Mouse (Mus musculus): ENCODE measurements around the gene Paox. TPM values are rescaled to one million over a fixed set of nuclear protein-coding genes. Genes with fewer than 3 reads are reported as not detected.
A peak's percentile ranks its signal among the peaks of the same experiment; 100 is the strongest.
"Not testable (repeated sequence)": the region's sequence is repeated elsewhere in the genome, so short reads cannot be mapped to it uniquely, and the experiment has no call there.

The Paox gene
- polyA plus RNA-seq, 1 experiment from 2014 or later: 30.6 TPM

DNA sequence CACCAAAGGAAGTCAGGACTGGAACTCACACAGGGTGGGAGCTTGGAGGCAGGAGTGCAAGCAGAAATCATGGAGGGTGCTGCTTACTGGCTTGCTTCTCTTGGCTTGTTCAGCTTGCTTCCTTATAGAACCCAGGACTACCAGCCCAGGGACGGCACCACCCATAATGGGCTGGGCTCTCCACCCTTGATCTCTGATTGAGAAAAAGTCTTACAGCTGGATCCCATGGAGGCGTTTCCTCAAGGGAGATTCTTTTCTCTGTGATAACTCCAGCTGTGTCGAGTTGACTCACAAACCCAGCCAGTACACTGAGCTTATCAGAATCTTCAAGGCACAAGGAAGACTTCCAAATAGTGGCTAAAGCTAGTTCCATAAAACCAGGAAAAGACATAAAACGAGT, 7.2 kb downstream of the Paox start:
- H3K9me3 ChIP-seq: no peaks in the 10 kb centered on the region
- H3K27me3 ChIP-seq (replicated peaks): no peaks in the 10 kb centered on the region
- WGBS: 35% methylated on average over 4 of the region's 4 CpGs
- H3K36me3 ChIP-seq: no peaks in the 10 kb centered on the region
- no peak for ATAC-seq (ENCODE audit: insufficient read depth, low FRiP score, low read depth)
- no peak overlapping the region for H3K9ac ChIP-seq
- peak overlapping the region; percentile 44; the same call in 1 of the 2 replicates for H3K27ac ChIP-seq
- peaks cover 13% of the 10 kb centered on the region for H3K4me1 ChIP-seq
- H3K4me2 ChIP-seq: no peak overlapping the region
- H3K4me3 ChIP-seq (replicated peaks): no peak overlapping the region

DNA sequence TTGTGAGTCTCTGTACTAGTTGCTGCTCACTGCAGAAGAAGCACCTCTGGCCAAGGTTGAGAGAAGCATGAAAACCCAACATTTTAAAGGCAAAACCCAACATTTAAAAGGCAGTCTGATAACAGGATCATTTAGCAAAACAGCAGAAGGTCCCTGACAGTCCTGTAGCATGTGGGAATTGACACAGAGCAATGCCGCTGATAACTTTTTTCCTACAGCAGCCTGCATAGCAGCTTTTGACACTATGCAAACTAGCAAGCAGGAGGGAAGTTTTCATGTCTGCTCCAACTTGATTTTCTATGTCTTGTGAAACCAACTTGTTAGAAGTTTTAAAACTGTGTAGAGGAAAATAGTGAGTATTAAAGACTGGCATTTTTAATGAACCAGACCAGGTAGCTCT, 8.8 kb downstream of the Paox start:
- ATAC-seq (ENCODE audit: insufficient read depth, low FRiP score, low read depth): no peak
- H3K4me3 ChIP-seq (replicated peaks): no peak overlapping the region
- no peaks in the 10 kb centered on the region for H3K9me3 ChIP-seq
- no peak overlapping the region for H3K9ac ChIP-seq
- no peak overlapping the region for H3K4me2 ChIP-seq
- H3K4me1 ChIP-seq: peaks cover 13% of the 10 kb centered on the region
- no peaks in the 10 kb centered on the region for H3K27me3 ChIP-seq (replicated peaks)
- H3K36me3 ChIP-seq: peaks cover 3% of the 10 kb centered on the region; the same call in 1 of the 2 replicates
- WGBS: 88% methylated on average over 1 of the region's 1 CpGs
- H3K27ac ChIP-seq: no peak overlapping the region

DNA sequence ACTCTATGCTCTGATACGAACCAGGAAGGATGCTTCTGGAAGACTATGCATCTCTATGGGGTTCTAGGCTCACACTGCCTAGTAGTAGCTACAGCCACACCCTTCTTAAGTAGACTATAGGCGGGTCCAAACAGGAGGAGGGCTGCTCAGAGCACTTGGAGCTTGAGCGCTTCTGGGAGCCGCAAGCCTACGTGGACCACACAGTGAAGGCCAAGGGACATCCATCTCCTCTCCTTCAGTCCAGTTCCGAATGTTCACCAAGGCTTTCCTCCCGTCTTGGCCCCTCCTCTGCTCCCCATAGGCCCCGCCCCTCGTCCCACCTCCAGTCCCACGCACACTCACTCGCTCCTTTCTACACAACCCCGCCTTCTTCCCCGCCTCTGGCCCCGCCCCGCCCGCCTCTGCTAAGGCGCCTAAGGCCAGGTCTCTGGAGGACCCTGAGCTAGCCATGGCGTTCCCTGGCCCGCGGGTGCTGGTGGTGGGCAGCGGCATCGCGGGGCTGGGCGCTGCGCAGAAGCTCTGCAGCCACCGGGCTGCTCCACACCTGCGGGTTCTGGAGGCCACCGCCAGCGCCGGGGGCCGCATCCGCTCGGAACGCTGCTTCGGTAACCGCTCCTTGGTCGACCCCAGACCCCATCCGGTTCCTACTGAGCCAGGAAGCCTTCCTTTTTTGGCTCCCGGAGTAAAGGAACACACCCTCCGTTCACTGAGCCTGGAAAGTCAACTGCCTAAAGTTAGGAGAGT, 9.9 kb downstream of the Paox start:
- Histone ChIP-seq H3K4me3 (replicated peaks) (peak overlapping the region; percentile 73), H3K27me3 (replicated peaks) (no peaks in the 10 kb centered on the region), H3K9ac (peak overlapping the region; percentile 90), H3K9me3 (no peaks in the 10 kb centered on the region), H3K27ac (peak overlapping the region; percentile 72), H3K36me3 (peaks cover 8% of the 10 kb centered on the region; the same call in 1 of the 2 replicates), H3K4me1 (peaks cover 13% of the 10 kb centered on the region), H3K4me2 (peak overlapping the region; percentile 67)
- ATAC-seq (ENCODE audit: insufficient read depth, low FRiP score, low read depth): peak; percentile 97
- WGBS: under 1% methylated on average over 40 of the region's 40 CpGs

DNA sequence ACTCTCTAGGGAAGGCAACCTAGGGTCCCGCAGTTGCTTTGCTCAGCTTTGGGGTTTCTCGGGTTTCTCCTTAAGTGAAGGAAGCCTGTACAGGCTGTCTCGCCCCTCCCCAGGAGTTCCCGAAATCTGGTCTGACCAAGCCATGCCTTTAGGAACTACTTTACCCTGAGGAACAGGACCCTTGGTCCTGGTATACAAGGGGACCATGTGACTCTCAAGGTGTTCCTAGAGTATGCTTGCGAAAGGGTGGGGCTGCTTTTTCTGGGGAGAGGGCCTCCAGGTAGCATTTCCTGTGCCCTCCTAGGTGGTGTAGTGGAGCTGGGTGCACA, 10.4 kb downstream of the Paox start:
- H3K9ac ChIP-seq: peak overlapping the region; percentile 90
- ATAC-seq (ENCODE audit: insufficient read depth, low FRiP score, low read depth): no peak
- peaks cover 13% of the 10 kb centered on the region for H3K4me1 ChIP-seq
- 4% methylated on average over 5 of the region's 5 CpGs for WGBS
- peaks cover 8% of the 10 kb centered on the region; the same call in 1 of the 2 replicates for H3K36me3 ChIP-seq
- peak overlapping the region; percentile 73 for H3K4me3 ChIP-seq (replicated peaks)
- H3K9me3 ChIP-seq: no peaks in the 10 kb centered on the region
- peak overlapping the region; percentile 72; the same call in 1 of the 2 replicates for H3K27ac ChIP-seq
- H3K27me3 ChIP-seq (replicated peaks): no peaks in the 10 kb centered on the region
- peak overlapping the region; percentile 67 for H3K4me2 ChIP-seq

DNA sequence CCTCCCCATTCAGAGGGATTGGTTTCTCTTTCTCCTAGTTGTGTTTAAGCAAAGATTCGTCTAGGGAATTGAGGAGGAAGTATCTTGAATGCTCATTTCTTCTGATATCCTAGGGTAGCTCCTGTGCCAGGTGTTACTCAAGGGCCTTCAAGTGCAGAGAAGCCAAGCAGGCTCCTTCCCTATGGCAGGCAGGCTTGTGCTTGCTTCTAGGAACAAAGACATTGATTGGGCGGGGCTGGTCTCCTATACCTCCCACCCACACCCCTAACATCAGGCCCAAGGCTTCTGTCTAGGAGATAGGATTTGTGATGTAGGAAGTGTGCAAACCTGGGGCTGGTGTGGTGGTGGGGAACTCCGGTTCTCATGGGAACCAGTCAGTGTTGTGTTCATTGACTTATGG, 11.3 kb downstream of the Paox start:
- Histone ChIP-seq H3K27ac (peak overlapping the region; percentile 48; the same call in 1 of the 2 replicates), H3K36me3 (peaks cover 8% of the 10 kb centered on the region; the same call in 1 of the 2 replicates), H3K9me3 (no peaks in the 10 kb centered on the region), H3K27me3 (replicated peaks) (no peaks in the 10 kb centered on the region), H3K9ac (no peak overlapping the region), H3K4me3 (replicated peaks) (peak overlapping the region; percentile 14; the same call in 1 of the 2 replicates), H3K4me1 (peaks cover 13% of the 10 kb centered on the region), H3K4me2 (peak overlapping the region; percentile 42)
- 72% methylated on average over 3 of the region's 3 CpGs for WGBS
- no peak for ATAC-seq (ENCODE audit: insufficient read depth, low FRiP score, low read depth)

DNA sequence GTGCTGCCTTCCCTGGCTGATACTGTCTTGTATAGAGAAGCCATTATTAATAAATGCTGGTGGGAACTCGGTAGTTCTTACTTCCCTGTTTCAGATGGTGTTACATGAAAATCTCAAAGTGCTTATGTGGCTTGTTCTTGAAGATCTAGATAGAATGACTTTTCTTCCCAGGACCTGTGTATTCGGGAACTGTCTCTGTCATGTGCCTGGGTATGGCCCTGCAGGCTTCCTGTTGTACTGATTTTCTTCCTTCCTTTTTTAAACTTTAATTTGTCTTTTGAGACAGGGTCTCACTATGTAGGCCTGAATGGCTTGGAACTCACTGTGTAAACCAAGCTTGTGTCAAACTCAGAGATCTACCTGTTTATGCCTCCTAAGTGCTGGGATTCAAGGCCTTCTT, 12.3 kb downstream of the Paox start:
- Histone ChIP-seq H3K27me3 (replicated peaks) (no peaks in the 10 kb centered on the region), H3K9me3 (no peaks in the 10 kb centered on the region), H3K9ac (no peak overlapping the region), H3K36me3 (peaks cover 8% of the 10 kb centered on the region; the same call in 1 of the 2 replicates), H3K27ac (no peak overlapping the region), H3K4me1 (peaks cover 13% of the 10 kb centered on the region), H3K4me3 (replicated peaks) (no peak overlapping the region), H3K4me2 (no peak overlapping the region)
- ATAC-seq (ENCODE audit: insufficient read depth, low FRiP score, low read depth): no peak
- whole genome bisulfite sequencing: 70% methylated on average over 2 of the region's 2 CpGs

DNA sequence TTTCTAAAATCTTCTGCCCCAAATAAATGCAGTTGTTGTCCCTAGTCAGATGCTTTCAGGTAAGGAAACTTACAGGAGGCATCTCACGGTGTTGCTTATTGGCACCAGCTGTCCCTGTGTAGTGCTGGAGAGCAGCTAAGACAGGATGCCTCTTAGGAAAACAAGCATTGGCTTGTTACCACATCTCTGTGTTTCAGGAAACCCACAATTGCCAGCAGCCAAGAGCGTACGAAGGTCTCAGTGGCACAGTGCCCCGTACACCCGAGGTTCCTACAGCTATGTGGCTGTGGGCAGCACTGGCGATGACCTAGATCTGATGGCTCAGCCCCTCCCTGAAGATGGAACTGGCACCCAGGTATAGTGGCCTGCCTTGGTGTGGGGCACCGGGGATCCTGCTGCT, 16.6 kb downstream of the Paox start:
- not testable (repeated sequence) for H3K27me3 ChIP-seq (replicated peaks); H3K9ac ChIP-seq; H3K9me3 ChIP-seq

DNA sequence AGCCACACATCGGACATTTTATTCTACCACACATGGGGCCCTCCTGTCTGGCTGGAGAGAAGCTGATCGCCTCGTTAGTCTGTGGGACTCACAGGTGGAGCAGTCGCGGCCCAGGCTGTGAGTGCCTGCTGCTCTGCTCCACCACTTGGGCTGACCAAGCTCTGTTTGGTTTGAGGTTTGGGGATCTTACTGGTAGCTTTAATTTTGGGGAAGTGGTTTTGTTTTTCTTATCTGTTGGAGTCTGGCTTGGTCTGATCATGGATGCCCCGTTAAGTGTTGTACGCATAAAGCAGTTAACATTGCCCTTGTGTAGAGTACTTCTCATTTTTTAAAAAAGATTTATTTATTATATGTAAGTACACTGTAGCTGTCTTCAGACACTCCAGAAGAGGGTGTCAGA, 18.4 kb downstream of the Paox start:
- not testable (repeated sequence) for H3K4me1 ChIP-seq; H3K4me3 ChIP-seq (replicated peaks); ATAC-seq (ENCODE audit: insufficient read depth, low FRiP score, low read depth); H3K9me3 ChIP-seq; H3K27ac ChIP-seq; H3K27me3 ChIP-seq (replicated peaks); H3K9ac ChIP-seq; H3K4me2 ChIP-seq; H3K36me3 ChIP-seq
- 91% methylated on average over 7 of the region's 7 CpGs for WGBS

More for the DNA sequence above, 16.6 kb downstream of the Paox start:
- not testable (repeated sequence) for H3K4me2 ChIP-seq; ATAC-seq (ENCODE audit: insufficient read depth, low FRiP score, low read depth); H3K4me1 ChIP-seq; H3K27ac ChIP-seq; H3K36me3 ChIP-seq; H3K4me3 ChIP-seq (replicated peaks)
- WGBS: 87% methylated on average over 7 of the region's 7 CpGs

DNA sequence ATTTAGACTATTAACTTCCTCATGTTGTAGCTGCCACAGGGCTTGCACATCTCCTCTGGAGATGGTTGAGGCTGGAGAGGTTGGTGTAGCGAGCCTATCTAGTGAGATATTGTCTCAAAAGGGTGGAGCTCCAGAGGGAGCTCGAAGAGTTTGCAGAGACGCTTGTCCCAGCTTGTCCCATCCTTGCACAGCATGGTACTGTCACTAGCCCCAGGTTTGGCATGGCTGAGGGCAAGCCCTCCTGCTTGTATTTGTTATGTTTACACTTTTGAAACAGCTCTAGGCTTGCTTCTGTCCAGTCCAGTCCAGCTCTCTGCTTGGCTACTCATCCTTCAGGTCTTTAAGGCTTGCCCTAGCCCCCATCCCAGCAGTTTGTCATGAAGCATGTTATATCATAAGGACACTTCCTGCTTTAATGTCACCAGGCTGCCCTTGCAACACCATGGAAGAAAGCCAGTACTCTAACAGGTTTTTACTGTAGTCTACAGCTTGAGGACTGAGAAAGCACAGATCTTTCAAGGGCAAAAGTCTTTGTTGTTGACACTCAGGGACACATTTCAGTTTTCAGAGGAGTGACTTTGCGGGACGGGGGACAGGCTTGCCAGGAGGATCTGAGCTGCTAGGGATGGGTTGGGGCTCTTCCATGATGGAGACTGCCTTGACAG, 19.6 kb downstream of the Paox start:
- 85% methylated on average over 5 of the region's 5 CpGs for WGBS
- no peaks in the 10 kb centered on the region for H3K9me3 ChIP-seq
- no peaks in the 10 kb centered on the region for H3K27me3 ChIP-seq (replicated peaks)
- H3K9ac ChIP-seq: no peak overlapping the region
- H3K4me1 ChIP-seq: peaks cover 4% of the 10 kb centered on the region; the same call in 1 of the 2 replicates
- H3K4me3 ChIP-seq (replicated peaks): no peak overlapping the region
- H3K27ac ChIP-seq: no peak overlapping the region
- ATAC-seq (ENCODE audit: insufficient read depth, low FRiP score, low read depth): no peak
- H3K4me2 ChIP-seq: no peak overlapping the region
- H3K36me3 ChIP-seq: no peaks in the 10 kb centered on the region

DNA sequence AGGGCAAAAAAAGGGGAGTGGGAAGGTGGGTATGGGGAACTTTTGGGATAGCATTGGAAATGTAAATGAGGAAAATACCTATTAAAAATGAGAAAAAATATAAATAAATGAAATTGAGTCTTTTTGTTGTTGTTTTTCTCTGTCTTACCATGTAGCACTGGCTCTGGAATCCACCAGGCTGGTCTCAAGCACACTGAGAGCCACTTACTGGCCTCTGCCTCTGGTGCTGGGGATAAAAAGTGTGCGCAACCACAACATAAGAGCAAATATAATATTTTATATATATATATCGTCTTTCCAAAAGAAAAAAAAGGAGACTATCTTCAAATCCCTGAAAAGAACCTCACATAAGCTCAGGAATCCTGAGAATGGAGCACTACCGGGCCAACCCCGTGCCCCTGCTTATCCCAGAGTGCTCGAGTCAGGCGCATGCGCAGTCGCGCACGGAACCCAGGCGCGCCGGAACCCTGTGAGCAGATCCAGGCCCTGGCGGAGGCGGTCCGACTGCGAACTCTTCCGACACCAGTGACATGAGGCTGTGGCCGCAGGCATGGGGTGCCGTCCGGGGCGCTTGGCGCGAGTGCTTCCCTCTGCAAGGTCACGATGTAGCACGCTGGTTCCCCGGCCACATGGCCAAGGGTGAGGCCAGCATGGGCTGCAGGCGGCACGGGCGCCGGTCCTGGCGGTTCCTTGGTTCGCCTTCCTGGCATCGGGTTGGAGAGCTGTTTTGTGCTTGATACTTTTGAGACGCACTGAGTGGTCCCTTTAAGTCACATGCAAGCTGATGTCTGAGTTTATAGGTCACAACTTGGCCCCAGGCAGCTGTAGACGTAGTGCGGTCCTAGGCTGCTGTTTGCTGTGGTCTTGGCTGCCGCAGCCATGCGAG, 21.8 kb downstream of the Paox start, which contains the start of gene Mtg1:
Gene Mtg1 (plus strand): TSS at position 430 of the 886 bp plus-strand sequence.
- ATAC-seq (ENCODE audit: insufficient read depth, low FRiP score, low read depth): peak; percentile 98
- 1% methylated on average over 39 of the region's 39 CpGs for WGBS
- Histone ChIP-seq H3K36me3 (no peaks in the 10 kb centered on the region), H3K9ac (peak within 1 kb of the TSS; percentile 78), H3K9me3 (no peaks in the 10 kb centered on the region), H3K27me3 (replicated peaks) (no peaks in the 10 kb centered on the region), H3K4me1 (peaks cover 4% of the 10 kb centered on the region; the same call in 1 of the 2 replicates), H3K27ac (peak within 1 kb of the TSS; percentile 80), H3K4me3 (replicated peaks) (peak within 1 kb of the TSS; percentile 62), H3K4me2 (peak within 1 kb of the TSS; percentile 92)

DNA sequence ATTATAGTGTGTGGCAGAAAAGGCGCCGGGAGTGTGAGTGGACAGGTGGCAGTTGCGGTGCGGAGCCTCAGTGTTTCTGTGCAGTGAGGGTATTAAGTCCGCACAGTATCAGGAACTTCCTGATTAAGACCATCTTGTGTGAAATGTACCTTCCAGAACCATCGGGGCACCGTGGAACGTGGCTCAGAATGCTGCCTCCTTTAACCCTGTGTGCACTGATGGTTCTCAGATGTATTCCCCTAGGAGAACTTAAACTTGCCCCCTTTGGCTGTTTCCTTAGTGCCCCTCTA, 22.4 kb downstream of the Paox start:
- Histone ChIP-seq H3K27ac (peak overlapping the region; percentile 80), H3K9me3 (no peaks in the 10 kb centered on the region), H3K4me3 (replicated peaks) (peak overlapping the region; percentile 62), H3K9ac (peak overlapping the region; percentile 78), H3K27me3 (replicated peaks) (no peaks in the 10 kb centered on the region), H3K4me1 (peaks cover 4% of the 10 kb centered on the region; the same call in 1 of the 2 replicates), H3K4me2 (peak overlapping the region; percentile 92), H3K36me3 (no peaks in the 10 kb centered on the region)
- WGBS: 2% methylated on average over 8 of the region's 8 CpGs
- ATAC-seq (ENCODE audit: insufficient read depth, low FRiP score, low read depth): no peak

Data from stomach, embryonic 15.5 days (tissue).